Mouse (Mus musculus): ENCODE results near the gene Sh3bp4.

Gene Sh3bp4

GRCm38 (mm10) chr1:89070103-89070700 lies at the start of gene Sh3bp4:
TSS of gene Sh3bp4 (plus strand) at chr1:89070415.
- DNase-seq (ENCODE audit: low spot score), result peak; percentile 99

- no peak for DNase-seq (ENCODE audit: low spot score)
Observed at GRCm38 (mm10) chr1:89022997-89023396, 47.2 kb upstream of the Sh3bp4 start.

GRCm38 (mm10) chr1:89024696-89025612 lies 45.3 kb upstream of the Sh3bp4 start:
- no peak for DNase-seq (ENCODE audit: low spot score)

GRCm38 (mm10) chr1:89026040-89026439 lies 44.2 kb upstream of the Sh3bp4 start:
- DNase-seq (ENCODE audit: low spot score), result no peak

- DNase-seq (ENCODE audit: low spot score), result no peak
Observed at GRCm38 (mm10) chr1:89029136-89029927, 40.9 kb upstream of the Sh3bp4 start.

GRCm38 (mm10) chr1:89033661-89034060 lies 36.6 kb upstream of the Sh3bp4 start:
- DNase-seq (ENCODE audit: low spot score), result no peak

GRCm38 (mm10) chr1:89034061-89034460 lies 36.2 kb upstream of the Sh3bp4 start:
- DNase-seq (ENCODE audit: low spot score), result no peak

GRCm38 (mm10) chr1:89035115-89035514 lies 35.1 kb upstream of the Sh3bp4 start:
- no peak for DNase-seq (ENCODE audit: low spot score)

GRCm38 (mm10) chr1:89039836-89040235 lies 30.4 kb upstream of the Sh3bp4 start:
- DNase-seq (ENCODE audit: low spot score), result no peak

GRCm38 (mm10) chr1:89041290-89041689 lies 28.9 kb upstream of the Sh3bp4 start:
- DNase-seq (ENCODE audit: low spot score), result peak; percentile 13

- no peak for DNase-seq (ENCODE audit: low spot score)
Observed at GRCm38 (mm10) chr1:89042081-89042480, 28.1 kb upstream of the Sh3bp4 start.

- no peak for DNase-seq (ENCODE audit: low spot score)
Observed at GRCm38 (mm10) chr1:89042956-89043355, 27.3 kb upstream of the Sh3bp4 start.

GRCm38 (mm10) chr1:89045403-89045802 lies 24.8 kb upstream of the Sh3bp4 start:
- no peak for DNase-seq (ENCODE audit: low spot score)

- no peak for DNase-seq (ENCODE audit: low spot score)
Observed at GRCm38 (mm10) chr1:89049506-89049905, 20.7 kb upstream of the Sh3bp4 start.

GRCm38 (mm10) chr1:89056175-89056574 lies 14.0 kb upstream of the Sh3bp4 start:
- no peak for DNase-seq (ENCODE audit: low spot score)

GRCm38 (mm10) chr1:89057430-89057829 lies 12.8 kb upstream of the Sh3bp4 start:
- no peak for DNase-seq (ENCODE audit: low spot score)

GRCm38 (mm10) chr1:89058011-89058410 lies 12.2 kb upstream of the Sh3bp4 start:
- no peak for DNase-seq (ENCODE audit: low spot score)

- no peak for DNase-seq (ENCODE audit: low spot score)
Observed at GRCm38 (mm10) chr1:89062977-89063376, 7.2 kb upstream of the Sh3bp4 start.

- no peak for DNase-seq (ENCODE audit: low spot score)
Observed at GRCm38 (mm10) chr1:89063800-89064199, 6.4 kb upstream of the Sh3bp4 start.

- DNase-seq (ENCODE audit: low spot score), result no peak
Observed at GRCm38 (mm10) chr1:89068812-89069211, 1.4 kb upstream of the Sh3bp4 start.

GRCm38 (mm10) chr1:89069479-89070102 lies 624 bp upstream of the Sh3bp4 start:
- no peak for DNase-seq (ENCODE audit: low spot score)

GRCm38 (mm10) chr1:89070871-89071361 lies 701 bp downstream of the Sh3bp4 start:
- no peak for DNase-seq (ENCODE audit: low spot score)
